Mouse (Mus musculus) stomach, postnatal 0 days (tissue): ENCODE measurements around the gene Lsm7.

Source experiments
- CTCF ChIP-seq: IDR thresholded peaks from 2 replicates; pipeline ENCODE4 v1.5.1; 2016; ENCODE audit warnings: antibody characterized with exemption, low read depth, mild to moderate bottlenecking, moderate library complexity
- EP300 ChIP-seq: optimal IDR thresholded peaks from 2 replicates; pipeline ENCODE3; 2016; ENCODE audit warnings: antibody characterized with exemption

DNA sequence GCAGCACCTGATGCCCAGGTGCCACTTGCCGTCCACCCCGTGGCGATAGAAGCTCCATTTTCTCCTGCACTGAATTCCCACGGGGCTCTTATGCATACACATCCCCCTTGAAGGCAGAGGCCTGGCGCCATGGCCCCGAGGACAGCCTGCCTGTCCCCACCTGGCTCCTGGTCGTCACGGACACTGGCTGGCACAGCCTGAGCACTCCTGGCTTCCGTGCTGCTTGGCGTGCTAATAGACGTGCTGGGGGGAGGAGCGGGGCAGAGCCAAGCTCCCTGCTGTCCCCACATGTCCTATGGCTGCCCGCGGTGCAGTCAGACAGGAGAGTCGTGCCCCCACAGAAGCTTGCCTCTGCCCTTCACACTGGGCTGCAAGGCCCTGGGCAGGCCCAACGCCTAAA is 9.4 kb upstream of the Lsm7 start:
- TF ChIP-seq EP300: no peak
- no peak for TF ChIP-seq CTCF
